Mouse (Mus musculus): Measurements from ENCODE around the gene Zfp592. TPM values are rescaled to one million over a fixed set of nuclear protein-coding genes. Genes with fewer than 3 reads are reported as not detected.

Zfp592 gene
- polyA plus RNA-seq, 1 experiment: 23.6 TPM

DNA sequence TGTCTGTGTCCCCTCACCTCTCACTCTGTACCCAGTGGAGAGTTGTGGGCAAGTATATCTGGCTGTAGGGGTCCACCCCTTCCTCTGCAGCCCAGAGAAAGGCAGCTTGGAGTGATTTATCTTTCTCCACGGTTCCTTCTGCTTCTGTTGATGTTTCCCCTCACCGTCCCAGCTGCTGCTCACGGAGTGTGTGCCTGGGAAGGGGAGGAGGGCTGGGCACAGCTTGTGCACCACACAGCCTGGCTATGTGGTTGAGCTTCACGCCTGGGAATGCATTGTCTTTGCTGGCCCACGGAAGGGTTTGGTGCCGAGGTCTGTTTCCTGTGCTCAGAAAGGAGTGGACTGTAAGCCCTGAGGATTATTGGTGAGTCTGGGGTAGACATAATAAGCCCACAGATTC lies 73.2 kb downstream of the Zfp592 start:
- no peaks in the 10 kb centered on the region for H3K4me1 ChIP-seq (ENCODE audit: control insufficient read depth, insufficient read depth, low read length)
- no peak for TF ChIP-seq CTCF (IDR thresholded peaks at IDR 0.05; ENCODE audit: low read depth, low read length)
- TF ChIP-seq POLR2A (IDR thresholded peaks at IDR 0.05; ENCODE audit: borderline replicate concordance, low read depth, low read length): no peak
- no peak overlapping the region for H3K27ac ChIP-seq (ENCODE audit: insufficient read depth, low read depth, low read length)
- H3K4me3 ChIP-seq (ENCODE audit: insufficient read depth, low read length): no peak overlapping the region

GRCm38 (mm10) chr7:81072463-81072862 lies 79.0 kb downstream of the Zfp592 start:
- Histone ChIP-seq H3K27ac (ENCODE audit: insufficient read depth, low read depth, low read length) (no peak overlapping the region), H3K4me1 (ENCODE audit: control insufficient read depth, insufficient read depth, low read length) (peaks cover 8% of the 10 kb centered on the region), H3K4me3 (ENCODE audit: insufficient read depth, low read length) (no peak overlapping the region)
- TF ChIP-seq POLR2A (IDR thresholded peaks at IDR 0.05; ENCODE audit: borderline replicate concordance, low read depth, low read length): no peak
- no peak for TF ChIP-seq CTCF (IDR thresholded peaks at IDR 0.05; ENCODE audit: low read depth, low read length)

- H3K4me3 ChIP-seq (ENCODE audit: insufficient read depth, low read length): no peak overlapping the region
- peaks cover 8% of the 10 kb centered on the region for H3K4me1 ChIP-seq (ENCODE audit: control insufficient read depth, insufficient read depth, low read length)
- TF ChIP-seq CTCF (IDR thresholded peaks at IDR 0.05; ENCODE audit: low read depth, low read length): no peak
- TF ChIP-seq POLR2A (IDR thresholded peaks at IDR 0.05; ENCODE audit: borderline replicate concordance, low read depth, low read length): no peak
- H3K27ac ChIP-seq (ENCODE audit: insufficient read depth, low read depth, low read length): no peak overlapping the region
Observed at GRCm38 (mm10) chr7:81073273-81073672, 79.8 kb downstream of the Zfp592 start.

DNA sequence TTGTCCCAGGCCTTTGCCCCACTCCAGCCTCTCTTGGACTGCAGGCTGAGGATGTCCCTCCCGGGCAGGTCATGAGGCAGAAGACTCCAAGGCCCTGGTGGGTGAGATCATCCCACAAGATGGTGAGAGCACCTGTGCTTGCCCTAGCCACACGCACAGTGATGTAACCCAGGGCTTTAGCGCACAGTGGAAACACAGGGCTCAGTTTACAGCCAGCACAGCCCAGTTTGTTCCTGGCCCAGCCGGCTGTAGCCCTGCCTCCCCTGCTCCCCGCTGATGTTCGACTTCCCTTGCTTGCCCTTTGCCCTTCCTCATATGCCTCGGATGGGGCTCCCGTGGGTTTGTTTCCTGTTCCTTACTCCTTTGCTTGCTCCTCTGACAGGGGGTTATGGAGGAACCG lies 81.1 kb downstream of the Zfp592 start:
- H3K4me3 ChIP-seq (ENCODE audit: insufficient read depth, low read length): no peak overlapping the region
- TF ChIP-seq POLR2A (IDR thresholded peaks at IDR 0.05; ENCODE audit: borderline replicate concordance, low read depth, low read length) (no peak), CTCF (IDR thresholded peaks at IDR 0.05; ENCODE audit: low read depth, low read length) (no peak)
- H3K4me1 ChIP-seq (ENCODE audit: control insufficient read depth, insufficient read depth, low read length): peaks cover 8% of the 10 kb centered on the region
- no peak overlapping the region for H3K27ac ChIP-seq (ENCODE audit: insufficient read depth, low read depth, low read length)

GRCm38 (mm10) chr7:81075299-81075698 lies 81.8 kb downstream of the Zfp592 start:
- H3K27ac ChIP-seq (ENCODE audit: insufficient read depth, low read depth, low read length): no peak overlapping the region
- TF ChIP-seq CTCF (IDR thresholded peaks at IDR 0.05; ENCODE audit: low read depth, low read length) (no peak), POLR2A (IDR thresholded peaks at IDR 0.05; ENCODE audit: borderline replicate concordance, low read depth, low read length) (no peak)
- H3K4me1 ChIP-seq (ENCODE audit: control insufficient read depth, insufficient read depth, low read length): peaks cover 8% of the 10 kb centered on the region
- no peak overlapping the region for H3K4me3 ChIP-seq (ENCODE audit: insufficient read depth, low read length)

- TF ChIP-seq CTCF (IDR thresholded peaks at IDR 0.05; ENCODE audit: low read depth, low read length): no peak
- no peak overlapping the region for H3K4me3 ChIP-seq (ENCODE audit: insufficient read depth, low read length)
- H3K27ac ChIP-seq (ENCODE audit: insufficient read depth, low read depth, low read length): no peak overlapping the region
- H3K4me1 ChIP-seq (ENCODE audit: control insufficient read depth, insufficient read depth, low read length): peaks cover 8% of the 10 kb centered on the region
Observed at GRCm38 (mm10) chr7:81075732-81076131, 82.3 kb downstream of the Zfp592 start.

DNA sequence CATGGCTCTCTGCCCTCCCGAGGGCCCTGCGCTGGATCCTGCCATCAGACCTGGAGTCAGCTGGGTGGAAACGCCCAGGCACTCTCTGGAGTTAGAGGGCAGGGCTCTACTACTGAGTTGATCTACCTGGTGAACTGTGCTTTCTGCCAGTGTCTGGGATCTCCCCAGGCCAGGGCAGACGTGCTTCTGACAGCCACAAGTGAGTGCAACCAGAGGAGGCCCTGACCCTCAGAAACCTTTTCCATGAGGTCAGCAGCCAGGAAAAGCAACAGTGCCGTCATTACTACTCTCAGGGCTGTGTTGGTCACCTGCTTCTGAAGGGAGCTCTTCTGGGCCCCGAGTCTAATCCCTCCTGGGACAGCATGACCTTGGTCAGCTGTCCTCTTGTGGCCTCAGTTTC lies 83.5 kb downstream of the Zfp592 start:
- TF ChIP-seq CTCF (IDR thresholded peaks at IDR 0.05; ENCODE audit: low read depth, low read length): no peak
- no peak for TF ChIP-seq POLR2A (IDR thresholded peaks at IDR 0.05; ENCODE audit: borderline replicate concordance, low read depth, low read length)
- no peak overlapping the region for H3K27ac ChIP-seq (ENCODE audit: insufficient read depth, low read depth, low read length)
- H3K4me3 ChIP-seq (ENCODE audit: insufficient read depth, low read length): no peak overlapping the region
- peaks cover 8% of the 10 kb centered on the region for H3K4me1 ChIP-seq (ENCODE audit: control insufficient read depth, insufficient read depth, low read length)

GRCm38 (mm10) chr7:81078740-81079139 lies 85.3 kb downstream of the Zfp592 start:
- no peak for TF ChIP-seq POLR2A (IDR thresholded peaks at IDR 0.05; ENCODE audit: borderline replicate concordance, low read depth, low read length)
- TF ChIP-seq CTCF (IDR thresholded peaks at IDR 0.05; ENCODE audit: low read depth, low read length): no peak
- H3K4me3 ChIP-seq (ENCODE audit: insufficient read depth, low read length): no peak overlapping the region
- no peak overlapping the region for H3K27ac ChIP-seq (ENCODE audit: insufficient read depth, low read depth, low read length)
- H3K4me1 ChIP-seq (ENCODE audit: control insufficient read depth, insufficient read depth, low read length): peaks cover 8% of the 10 kb centered on the region

- TF ChIP-seq POLR2A (IDR thresholded peaks at IDR 0.05; ENCODE audit: borderline replicate concordance, low read depth, low read length) (no peak), CTCF (IDR thresholded peaks at IDR 0.05; ENCODE audit: low read depth, low read length) (no peak)
- H3K4me3 ChIP-seq (ENCODE audit: insufficient read depth, low read length): no peak overlapping the region
- H3K4me1 ChIP-seq (ENCODE audit: control insufficient read depth, insufficient read depth, low read length): no peaks in the 10 kb centered on the region
- H3K27ac ChIP-seq (ENCODE audit: insufficient read depth, low read depth, low read length): no peak overlapping the region
Observed at GRCm38 (mm10) chr7:81093420-81093965, 100.0 kb downstream of the Zfp592 start.

GRCm38 (mm10) chr7:81094104-81094757 lies 100.8 kb downstream of the Zfp592 start:
- Histone ChIP-seq H3K27ac (ENCODE audit: insufficient read depth, low read depth, low read length) (no peak overlapping the region), H3K4me1 (ENCODE audit: control insufficient read depth, insufficient read depth, low read length) (no peaks in the 10 kb centered on the region), H3K4me3 (ENCODE audit: insufficient read depth, low read length) (no peak overlapping the region)
- TF ChIP-seq CTCF (IDR thresholded peaks at IDR 0.05; ENCODE audit: low read depth, low read length) (no peak), POLR2A (IDR thresholded peaks at IDR 0.05; ENCODE audit: borderline replicate concordance, low read depth, low read length) (no peak)

Other genes starting within 250 kb of the Zfp592 start
- gene Iqgap1, start 167.7 kb upstream of the Zfp592 start, polyA plus RNA-seq (2012; ENCODE audit: insufficient read depth, insufficient read length, missing spikeins): 243 and 284 TPM in 2 replicates
- gene Zscan2, start 132.8 kb upstream of the Zfp592 start, polyA plus RNA-seq (2012; ENCODE audit: insufficient read depth, insufficient read length, missing spikeins): 2.1 and 3.6 TPM in 2 replicates
- 9.3 and 10.7 TPM in 2 replicates for gene Wdr73, start 92.4 kb upstream of the Zfp592 start, polyA plus RNA-seq (2012; ENCODE audit: insufficient read depth, insufficient read length, missing spikeins)
- 3.0 and 4.2 TPM in 2 replicates for gene Nmb, start 88.6 kb upstream of the Zfp592 start, polyA plus RNA-seq (2012; ENCODE audit: insufficient read depth, insufficient read length, missing spikeins)
- gene Sec11a, start 45.9 kb upstream of the Zfp592 start, polyA plus RNA-seq (2012; ENCODE audit: insufficient read depth, insufficient read length, missing spikeins): 99.2 and 105 TPM in 2 replicates
- 0.16 TPM in 1 of 2 replicates, not detected in the other for gene Alpk3, start 63.9 kb downstream of the Zfp592 start, polyA plus RNA-seq (2012; ENCODE audit: insufficient read depth, insufficient read length, missing spikeins)
- gene Slc28a1, start 121.1 kb downstream of the Zfp592 start, polyA plus RNA-seq (2012; ENCODE audit: insufficient read depth, insufficient read length, missing spikeins): not detected in 2 replicates
- 26.5 and 31.7 TPM in 2 replicates for gene Pde8a, start 219.9 kb downstream of the Zfp592 start, polyA plus RNA-seq (2012; ENCODE audit: insufficient read depth, insufficient read length, missing spikeins)